Mouse (Mus musculus): ENCODE data around the gene Klhl31.

Klhl31 gene

DNA sequence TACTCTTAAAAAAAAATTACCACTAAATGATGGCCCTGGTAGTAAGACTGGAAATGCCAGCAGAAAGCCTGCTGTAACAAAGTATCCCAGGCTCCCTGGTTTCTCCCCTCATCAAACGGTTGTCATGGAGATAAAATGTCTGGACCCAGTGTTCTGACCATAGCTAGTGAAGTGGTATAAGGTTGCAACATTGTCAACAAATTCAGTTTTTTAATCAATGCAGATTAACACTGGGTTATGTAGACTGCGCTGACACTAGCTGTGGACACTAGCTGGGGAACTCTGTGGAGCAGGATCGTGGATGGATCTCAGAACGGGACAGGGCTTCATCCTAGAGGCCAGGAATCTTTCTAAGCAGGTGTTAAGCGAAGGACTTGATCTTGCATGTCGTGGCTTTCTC is 70.2 kb downstream of the Klhl31 start:
- no peak for DNase-seq (ENCODE audit: low spot score)

GRCm38 (mm10) chr9:77707433-77708139 is 71.3 kb downstream of the Klhl31 start:
- no peak for DNase-seq (ENCODE audit: low spot score)

DNA sequence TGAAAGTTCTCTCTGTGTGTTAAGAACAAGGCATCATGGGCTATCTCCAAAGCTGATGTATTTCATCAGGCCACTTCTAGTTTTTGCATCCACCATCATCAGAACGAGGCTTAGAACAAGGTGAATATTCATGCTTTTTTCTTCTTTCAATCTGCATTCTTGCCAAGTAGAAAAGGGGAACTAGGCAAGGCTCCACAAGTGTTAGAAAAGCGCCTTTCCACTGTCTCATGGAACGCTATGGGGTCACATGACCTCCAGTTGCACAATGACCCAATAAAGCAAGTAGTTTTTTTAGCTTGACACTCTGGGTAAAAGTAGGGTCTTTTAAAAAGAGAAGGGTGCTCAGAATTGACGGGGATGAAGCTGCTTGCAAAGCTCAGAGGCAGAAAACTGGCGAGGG is 72.7 kb downstream of the Klhl31 start:
- no peak for DNase-seq (ENCODE audit: low spot score)
